Mouse (Mus musculus) heart, adult 2 months (tissue): ENCODE measurements around the gene Fzd5.

ENCODE experiments used
- CTCF ChIP-seq: fragments of 200-600 bp; IDR thresholded peaks from 2 replicates; pipeline ENCODE4 v1.8.1; 2022; ENCODE audit warnings: antibody characterized with exemption, mild to moderate bottlenecking, moderate library complexity
- EP300 ChIP-seq: fragments of 200-500 bp; IDR thresholded peaks from 2 replicates; pipeline ENCODE4 v1.6.1; 2011; ENCODE audit warnings: low read depth, low read length, control low read depth; ENCODE audit not compliant: insufficient read depth

DNA sequence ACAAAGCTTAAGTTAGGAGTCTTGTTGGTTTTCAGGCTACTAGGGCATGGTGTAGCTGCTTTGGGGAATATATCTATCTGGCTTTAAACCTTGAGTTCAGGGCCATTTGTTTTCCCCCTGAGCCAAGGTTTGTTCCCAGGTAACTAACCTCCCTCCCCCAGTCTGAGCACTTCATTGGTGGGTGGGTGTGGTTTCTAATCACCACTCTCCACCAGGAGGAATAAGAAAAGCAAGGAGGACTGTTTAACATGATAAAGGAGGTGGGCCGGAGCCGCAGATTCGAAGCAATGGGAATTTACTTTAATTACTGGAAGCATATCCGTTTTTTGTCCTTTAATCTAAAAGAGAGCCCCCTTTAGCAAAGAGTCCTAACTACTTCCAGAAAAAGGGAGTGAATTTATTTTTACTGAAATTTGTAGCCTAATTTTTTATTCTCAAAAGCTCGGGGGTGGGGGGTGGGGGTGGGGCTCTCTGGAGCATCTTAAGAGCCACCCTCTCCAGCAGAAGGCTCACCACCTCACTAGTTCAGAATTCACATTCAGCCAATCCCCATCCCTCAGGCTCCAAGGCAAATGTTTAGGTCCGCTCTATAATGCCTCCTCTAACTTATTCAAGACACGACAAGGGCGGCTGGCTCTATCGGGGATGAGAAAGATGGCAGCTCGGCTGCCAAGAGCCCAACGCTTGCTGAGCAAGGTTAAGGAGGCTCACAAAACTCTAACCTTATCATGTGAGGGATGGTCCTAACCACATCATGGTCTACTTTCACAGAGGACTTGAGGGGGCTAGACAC lies 3.9 kb downstream of the Fzd5 start:
- no peak for TF ChIP-seq CTCF
- no peak for TF ChIP-seq EP300
